Mouse (Mus musculus) myocyte (in vitro differentiated cells): ENCODE data around the gene S100a2. TPM values are rescaled to one million over a fixed set of nuclear protein-coding genes. Genes with fewer than 3 reads are reported as not detected.
A peak's percentile ranks its signal among the peaks of the same experiment; 100 is the strongest.

Experiments
- H3K27me3 ChIP-seq: one replicate; pipeline ENCODE4 v1.6.1; 2011; ENCODE audit not compliant: control insufficient read depth, insufficient read depth, insufficient read length
- H3K36me3 ChIP-seq: one replicate; pipeline ENCODE4 v1.6.1; 2011; ENCODE audit not compliant: control insufficient read depth, insufficient read depth
- H3K4me2 ChIP-seq: one replicate; pipeline ENCODE4 v1.6.1; 2011; ENCODE audit warnings: low read depth, control low read depth
- H3K4me3 ChIP-seq: one replicate; pipeline ENCODE4 v1.5.1; 2011; ENCODE audit warnings: mild to moderate bottlenecking, control low read depth, moderate library complexity
- H3K79me2 ChIP-seq: one replicate; pipeline ENCODE4 v1.6.1; 2011; ENCODE audit not compliant: control insufficient read depth, insufficient read depth
- H3ac ChIP-seq: one replicate; pipeline ENCODE4 v1.6.1; 2011; ENCODE audit not compliant: control insufficient read depth, insufficient read length
- CEBPB ChIP-seq: IDR thresholded peaks from 2 replicates; pipeline ENCODE4 v1.6.1; 2011; ENCODE audit warnings: mild to moderate bottlenecking, moderate library complexity; ENCODE audit not compliant: poor library complexity, insufficient read depth, severe bottlenecking
- E2F4 ChIP-seq: IDR thresholded peaks from one replicate; pipeline ENCODE4 v1.6.1; 2011; ENCODE audit warnings: mild to moderate bottlenecking, control low read depth, moderate library complexity; ENCODE audit not compliant: insufficient read depth
- MAX ChIP-seq: IDR thresholded peaks from one replicate; pipeline ENCODE4 v1.6.1; 2011; ENCODE audit warnings: low read depth, mild to moderate bottlenecking, control low read depth
- MYOD1 ChIP-seq, 3 experiments: IDR thresholded peaks; one replicate each; pipeline ENCODE4 v1.6.1; 2011; ENCODE audit warnings: control low read depth in 2 of 3, low read depth in 2 of 3, mild to moderate bottlenecking in 2 of 3, moderate library complexity in 1 of 3; ENCODE audit not compliant: insufficient read length in 2 of 3, control insufficient read depth in 1 of 3
- MYOG ChIP-seq, 3 experiments: IDR thresholded peaks; one replicate each; pipeline ENCODE4 v1.6.1; 2011; ENCODE audit warnings: control low read depth in 2 of 3, low read depth in 2 of 3, mild to moderate bottlenecking in 2 of 3; ENCODE audit not compliant: insufficient read length in 2 of 3, control insufficient read depth in 1 of 3, insufficient read depth in 1 of 3
- POLR2A ChIP-seq: IDR thresholded peaks from one replicate; pipeline ENCODE4 v1.6.1; 2011; ENCODE audit warnings: low read depth, mild to moderate bottlenecking, control low read depth, moderate library complexity; ENCODE audit not compliant: insufficient read length
- POLR2AphosphoS2 ChIP-seq: IDR thresholded peaks from one replicate; pipeline ENCODE4 v1.6.1; 2011; ENCODE audit warnings: low read depth, control low read depth; ENCODE audit not compliant: insufficient read length
- REST ChIP-seq: IDR thresholded peaks from one replicate; pipeline ENCODE4 v1.6.1; 2011; ENCODE audit warnings: mild to moderate bottlenecking, control low read depth, moderate library complexity; ENCODE audit not compliant: insufficient read depth, insufficient read length
- SRF ChIP-seq: IDR thresholded peaks from one replicate; pipeline ENCODE4 v1.6.1; 2011; ENCODE audit warnings: low read depth; ENCODE audit not compliant: control insufficient read depth, insufficient read length
- TCF12 ChIP-seq: IDR thresholded peaks from one replicate; pipeline ENCODE4 v1.6.1; 2011; ENCODE audit warnings: mild to moderate bottlenecking, control low read depth; ENCODE audit not compliant: poor library complexity, insufficient read depth, severe bottlenecking
- TCF3 ChIP-seq: IDR thresholded peaks from one replicate; pipeline ENCODE4 v1.6.1; 2011; ENCODE audit warnings: low read depth, control low read depth; ENCODE audit not compliant: insufficient read length
- USF1 ChIP-seq: IDR thresholded peaks from one replicate; pipeline ENCODE4 v1.6.1; 2011; ENCODE audit warnings: low read depth, mild to moderate bottlenecking, control low read depth, moderate library complexity
- polyA plus RNA-seq: library from polyadenylated mRNA; unstranded; fragments of >200 nt; fragmentation: generic; extraction: Trizol; gene quantifications from one replicate; pipeline ENCODE4 v1.2.1, GENCODE M21; 2012; ENCODE audit warnings: missing spikeins

Gene S100a2
- polyA plus RNA-seq, 1 experiment = not detected

GRCm38 (mm10) chr3:90599401-90599800, 9.4 kb downstream of the S100a2 start:
- Histone ChIP-seq H3K4me2 (no peak overlapping the region), H3K79me2 (peaks cover 15% of the 10 kb centered on the region), H3K36me3 (no peaks in the 10 kb centered on the region), H3K4me3 (no peak overlapping the region), H3K27me3 (no peaks in the 10 kb centered on the region), H3ac (no peak overlapping the region)
- no peak for TF ChIP-seq MAX
- TF ChIP-seq E2F4 = no peak
- no peak for TF ChIP-seq MYOD1 (IDR thresholded peaks at IDR 0.05; ENCODE audit: control insufficient read depth in 1 of 3, insufficient read length in 2 of 3, low read depth in 2 of 3)
- TF ChIP-seq CEBPB = no peak
- no peak for TF ChIP-seq SRF
- TF ChIP-seq POLR2A = no peak
- no peak for TF ChIP-seq USF1
- no peak for TF ChIP-seq REST
- TF ChIP-seq TCF12 = no peak
- no peak for TF ChIP-seq TCF3
- TF ChIP-seq MYOG (IDR thresholded peaks at IDR 0.05; ENCODE audit: control insufficient read depth in 1 of 3, insufficient read depth in 1 of 3, insufficient read length in 2 of 3, low read depth in 2 of 3) = no peak
- no peak for TF ChIP-seq POLR2AphosphoS2

- no peaks in the 10 kb centered on the region for H3K27me3 ChIP-seq
- H3K36me3 ChIP-seq = no peaks in the 10 kb centered on the region
- H3K4me3 ChIP-seq = no peak overlapping the region
- peak overlapping the region; percentile 67 for H3K4me2 ChIP-seq
- no peak overlapping the region for H3ac ChIP-seq
- peaks cover 21% of the 10 kb centered on the region for H3K79me2 ChIP-seq
- TF ChIP-seq USF1 (no peak), SRF (no peak)
Observed at GRCm38 (mm10) chr3:90600036-90600435, 10.0 kb downstream of the S100a2 start.

- H3K4me3 ChIP-seq = no peak overlapping the region
- peaks cover 27% of the 10 kb centered on the region for H3K79me2 ChIP-seq
- TF ChIP-seq POLR2A (no peak), SRF (no peak), TCF12 (no peak), MYOD1 (IDR thresholded peaks at IDR 0.05; ENCODE audit: control insufficient read depth in 1 of 3, insufficient read length in 2 of 3, low read depth in 2 of 3) (no peak), MYOG (IDR thresholded peaks at IDR 0.05; ENCODE audit: control insufficient read depth in 1 of 3, insufficient read depth in 1 of 3, insufficient read length in 2 of 3, low read depth in 2 of 3) (no peak), MAX (no peak), E2F4 (no peak), REST (no peak), CEBPB (no peak), USF1 (no peak), POLR2AphosphoS2 (no peak), TCF3 (no peak)
- no peaks in the 10 kb centered on the region for H3K36me3 ChIP-seq
- no peaks in the 10 kb centered on the region for H3K27me3 ChIP-seq
- H3K4me2 ChIP-seq = peak overlapping the region; percentile 67
- H3ac ChIP-seq = no peak overlapping the region
Observed at GRCm38 (mm10) chr3:90600458-90601195, 10.6 kb downstream of the S100a2 start.

- Histone ChIP-seq H3K36me3 (no peaks in the 10 kb centered on the region), H3K27me3 (no peaks in the 10 kb centered on the region), H3ac (no peak within 1 kb of the TSS), H3K4me3 (peak within 1 kb of the TSS; percentile 41), H3K4me2 (peak within 1 kb of the TSS; percentile 87), H3K79me2 (peaks cover 31% of the 10 kb centered on the region)
- TF ChIP-seq REST (no peak), MYOD1 (IDR thresholded peaks at IDR 0.05; ENCODE audit: control insufficient read depth in 1 of 3, insufficient read length in 2 of 3, low read depth in 2 of 3) (no peak), TCF12 (no peak), MAX (no peak), E2F4 (no peak), USF1 (no peak), SRF (no peak), TCF3 (no peak), POLR2A (no peak), MYOG (IDR thresholded peaks at IDR 0.05; ENCODE audit: control insufficient read depth in 1 of 3, insufficient read depth in 1 of 3, insufficient read length in 2 of 3, low read depth in 2 of 3) (no peak), POLR2AphosphoS2 (no peak), CEBPB (no peak)
Observed at GRCm38 (mm10) chr3:90601486-90602110, 11.6 kb downstream of the S100a2 start, which contains the start of gene Gm42674. TSS of gene Gm42674 (plus strand) at chr3:90601904.

DNA sequence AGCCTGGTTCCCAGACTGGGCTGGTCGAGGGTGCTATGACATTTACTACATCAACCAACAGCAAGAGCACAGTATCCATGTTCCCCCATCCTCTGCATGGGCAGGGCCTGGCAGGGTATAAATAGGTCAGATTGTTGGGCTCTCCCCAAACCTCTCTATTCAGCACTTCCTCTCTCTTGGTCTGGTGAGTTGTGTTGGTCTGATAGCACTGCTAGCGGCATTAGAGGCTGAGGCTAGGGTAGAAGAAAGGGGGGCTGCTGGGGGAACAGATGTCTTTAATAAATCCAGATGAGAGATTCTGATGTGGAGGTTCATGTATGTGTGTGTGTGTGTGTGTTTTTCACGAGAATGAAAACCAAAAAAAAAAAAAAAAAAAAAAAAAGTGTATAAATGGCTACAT, 13.6 kb downstream of the S100a2 start, which contains the start of gene S100a4:
S100a4 (plus strand) TSS at position 149 of the 400 bp plus-strand sequence.
- peak; percentile 68 for TF ChIP-seq POLR2A
- no peak for TF ChIP-seq E2F4
- no peak for TF ChIP-seq MYOG (IDR thresholded peaks at IDR 0.05; ENCODE audit: control insufficient read depth in 1 of 3, insufficient read depth in 1 of 3, insufficient read length in 2 of 3, low read depth in 2 of 3)
- TF ChIP-seq POLR2AphosphoS2 = peak; percentile 71
- Histone ChIP-seq H3K27me3 (no peaks in the 10 kb centered on the region), H3K4me3 (peak within 1 kb of the TSS; percentile 41), H3K79me2 (peaks cover 31% of the 10 kb centered on the region), H3K4me2 (peak within 1 kb of the TSS; percentile 97), H3K36me3 (no peaks in the 10 kb centered on the region), H3ac (peak within 1 kb of the TSS; percentile 2)
